16 mouse cellular contexts compared by ENCODE assay signal in the genomic region with DNA sequence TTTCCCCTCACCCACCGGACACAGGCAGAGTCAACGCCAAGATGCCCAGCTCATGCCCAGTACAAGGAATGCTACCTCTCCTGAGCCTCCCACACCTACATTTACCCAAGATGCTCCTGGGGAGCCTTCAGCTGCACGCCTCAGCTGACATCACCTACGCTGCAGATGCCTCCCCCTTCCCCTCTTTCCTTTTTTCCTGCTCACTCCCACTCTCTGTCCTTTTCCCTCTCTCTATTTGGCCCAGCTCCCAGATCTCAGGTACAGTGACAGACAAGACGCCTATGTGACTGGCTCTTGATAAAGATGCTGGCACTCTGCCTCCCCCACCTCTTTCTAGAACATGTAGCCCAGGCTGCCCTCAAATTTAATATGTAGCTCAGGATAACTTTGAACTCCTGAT. TPM values are rescaled to one million over a fixed set of nuclear protein-coding genes. Genes with fewer than 3 reads are reported as not detected.
DNase-seq lines count a peak whose midpoint lies in the region; ATAC-seq and TF ChIP-seq lines count a peak whose summit lies in the region.
"Had no signal": no experiment of that assay in that cellular context is flagged by ENCODE, and none has a peak within 500 bp of the region (broad histone marks: within the 10 kb centered on the region; RNA-seq: fewer than 3 reads in every experiment).

No protein-coding gene starts in this region.

- no peak for TF ChIP-seq POLR2A in cortical plate, adult 2 months (IDR thresholded peaks at IDR 0.05; ENCODE audit: extremely low read depth, insufficient read depth, low read length)

- H3K9ac ChIP-seq in forebrain, embryonic 15.5 days (replicated peaks) = no peak overlapping the region
- H3K9ac ChIP-seq in forebrain, embryonic 12.5 days = no peak overlapping the region
- H3K9ac ChIP-seq in hindbrain, embryonic 11.5 days (ENCODE audit: low read depth, low read length) = no peak overlapping the region
- no peak overlapping the region for H3K9ac ChIP-seq in heart, embryonic 12.5 days
- H3K9ac ChIP-seq: heart, embryonic 13.5 days; hindbrain, embryonic 15.5 days; intestine, embryonic 15.5 days; liver, embryonic 14.5 days; neural tube, embryonic 13.5 days had no signal

- H3K36me3 ChIP-seq in forebrain, embryonic 15.5 days = peaks cover 3% of the 10 kb centered on the region; the same call in 1 of the 2 replicates
- peaks cover 6% of the 10 kb centered on the region; the same call in 1 of the 2 replicates for H3K36me3 ChIP-seq in forebrain, embryonic 12.5 days (replicated peaks)
- no peaks in the 10 kb centered on the region for H3K36me3 ChIP-seq in hindbrain, embryonic 11.5 days (ENCODE audit: control insufficient read depth, insufficient read depth, low read length)
- no peaks in the 10 kb centered on the region for H3K36me3 ChIP-seq in heart, embryonic 12.5 days
- H3K36me3 ChIP-seq: heart, embryonic 13.5 days; hindbrain, embryonic 15.5 days; intestine, embryonic 15.5 days had no signal

- peak; percentile 50 to 52 for DNase-seq in left cerebral cortex, adult 2 months (ENCODE audit: extremely low spot score in 1 of 2, low spot score in 2 of 2)
- no peak for DNase-seq in left cerebral cortex, postnatal 10 days (ENCODE audit: extremely low spot score in 1 of 2, low spot score in 2 of 2)
- DNase-seq in left cerebral cortex, postnatal 36 days (ENCODE audit: low spot score in 2 of 2) = peak; percentile 66 to 69
- DNase-seq in hindbrain, embryonic 11.5 days (ENCODE audit: low spot score) = no peak
- DNase-seq: midbrain, embryonic 14.5 days had no signal

- H3K4me1 ChIP-seq in forebrain, embryonic 15.5 days = peaks cover 36% of the 10 kb centered on the region
- peaks cover 17% of the 10 kb centered on the region for H3K4me1 ChIP-seq in forebrain, embryonic 12.5 days
- peaks cover 25% of the 10 kb centered on the region for H3K4me1 ChIP-seq in cortical plate, adult 2 months (ENCODE audit: control insufficient read depth, insufficient read depth, low read length)
- H3K4me1 ChIP-seq in hindbrain, embryonic 11.5 days (replicated peaks; ENCODE audit: control insufficient read depth, insufficient read depth, low read length) = no peaks in the 10 kb centered on the region
- H3K4me1 ChIP-seq in heart, embryonic 12.5 days (replicated peaks) = peaks cover 13% of the 10 kb centered on the region
- H3K4me1 ChIP-seq: intestine, embryonic 15.5 days had no signal

- H3K4me3 ChIP-seq in forebrain, embryonic 15.5 days = no peak overlapping the region
- H3K4me3 ChIP-seq in forebrain, embryonic 12.5 days (replicated peaks) = no peak overlapping the region
- no peak overlapping the region for H3K4me3 ChIP-seq in left cerebral cortex, adult 2 months
- H3K4me3 ChIP-seq in cortical plate, adult 2 months (ENCODE audit: insufficient read depth, low read length) = no peak overlapping the region
- no peak overlapping the region for H3K4me3 ChIP-seq in hindbrain, embryonic 11.5 days (ENCODE audit: low read depth, low read length)
- H3K4me3 ChIP-seq in heart, embryonic 12.5 days = no peak overlapping the region
- H3K4me3 ChIP-seq: forebrain, embryonic 10.5 days; gastrocnemius, adult 2 months; heart, embryonic 13.5 days; hindbrain, embryonic 15.5 days; intestine, embryonic 15.5 days; neural tube, embryonic 13.5 days had no signal

- no peaks in the 10 kb centered on the region for H3K9me3 ChIP-seq in forebrain, embryonic 15.5 days
- no peaks in the 10 kb centered on the region for H3K9me3 ChIP-seq in forebrain, embryonic 12.5 days
- H3K9me3 ChIP-seq in hindbrain, embryonic 11.5 days (ENCODE audit: control insufficient read depth, low read length) = no peaks in the 10 kb centered on the region
- no peaks in the 10 kb centered on the region for H3K9me3 ChIP-seq in heart, embryonic 12.5 days (replicated peaks)
- H3K9me3 ChIP-seq: forebrain, embryonic 10.5 days; heart, embryonic 13.5 days; hindbrain, embryonic 15.5 days; intestine, embryonic 15.5 days; neural tube, embryonic 13.5 days had no signal

- 62% methylated on average over 5 of the region's 5 CpGs for WGBS in forebrain, embryonic 15.5 days
- WGBS in forebrain, embryonic 12.5 days = 85% methylated on average over 5 of the region's 5 CpGs
- 86% methylated on average over 5 of the region's 5 CpGs for WGBS in hindbrain, embryonic 11.5 days
- 63% methylated on average over 5 of the region's 5 CpGs for whole genome bisulfite sequencing in heart, embryonic 12.5 days

- intact Hi-C loops in left cerebral cortex, adult 2 months (cut with DNase I) = no loop called here
- intact Hi-C loops in left cerebral cortex, postnatal 10 days (cut with DNase I) = no loop called here
- intact Hi-C loops in left cerebral cortex, postnatal 36 days (cut with DNase I) = loop anchor here (5.0 kb wide), 1 partner anchor 271 kb away; no protein-coding TSS in a partner anchor

- no peak for TF ChIP-seq CTCF in left cerebral cortex, adult 2 months (IDR thresholded peaks at IDR 0.05)
- TF ChIP-seq CTCF in cortical plate, adult 2 months (IDR thresholded peaks at IDR 0.05; ENCODE audit: extremely low read depth, insufficient read depth, low read length) = no peak

- 0 out of 2 replicates have a peak overlapping the region, but pooled peaks have one; percentile 27 for H3K27ac ChIP-seq in forebrain, embryonic 15.5 days (replicated peaks)
- no peak overlapping the region for H3K27ac ChIP-seq in forebrain, embryonic 12.5 days
- peak overlapping the region; percentile 88 for H3K27ac ChIP-seq in left cerebral cortex, adult 2 months
- peak overlapping the region; percentile 77 for H3K27ac ChIP-seq in cortical plate, adult 2 months (ENCODE audit: insufficient read depth, low read length)
- H3K27ac ChIP-seq in hindbrain, embryonic 11.5 days (ENCODE audit: low read depth, low read length) = no peak overlapping the region
- no peak overlapping the region for H3K27ac ChIP-seq in heart, embryonic 12.5 days (ENCODE audit: poor library complexity, severe bottlenecking)
- H3K27ac ChIP-seq: heart, embryonic 13.5 days; hindbrain, embryonic 15.5 days; intestine, embryonic 15.5 days; liver, embryonic 14.5 days; neural tube, embryonic 13.5 days had no signal

- no peak overlapping the region for H3K4me2 ChIP-seq in forebrain, embryonic 15.5 days (replicated peaks)
- H3K4me2 ChIP-seq in forebrain, embryonic 12.5 days = no peak overlapping the region
- H3K4me2 ChIP-seq in hindbrain, embryonic 11.5 days (replicated peaks; ENCODE audit: low read depth, low read length) = no peak overlapping the region
- H3K4me2 ChIP-seq in heart, embryonic 12.5 days = no peak overlapping the region
- H3K4me2 ChIP-seq: heart, embryonic 13.5 days; hindbrain, embryonic 15.5 days; intestine, embryonic 15.5 days; neural tube, embryonic 13.5 days had no signal

- no peak for ATAC-seq in forebrain, embryonic 15.5 days (replicated peaks)
- no peak for ATAC-seq in forebrain, embryonic 12.5 days (ENCODE audit: low FRiP score)
- ATAC-seq in hindbrain, embryonic 11.5 days (ENCODE audit: low FRiP score) = no peak
- no peak for ATAC-seq in heart, embryonic 12.5 days (ENCODE audit: insufficient number of reproducible peaks, low FRiP score)

- H3K27me3 ChIP-seq in forebrain, embryonic 15.5 days = no peaks in the 10 kb centered on the region
- no peaks in the 10 kb centered on the region for H3K27me3 ChIP-seq in forebrain, embryonic 12.5 days
- H3K27me3 ChIP-seq in hindbrain, embryonic 11.5 days (ENCODE audit: control insufficient read depth, insufficient read depth, low read length) = no peaks in the 10 kb centered on the region
- no peaks in the 10 kb centered on the region for H3K27me3 ChIP-seq in heart, embryonic 12.5 days (replicated peaks)
- H3K27me3 ChIP-seq: heart, embryonic 13.5 days; hindbrain, embryonic 15.5 days; intestine, embryonic 15.5 days; neural tube, embryonic 13.5 days had no signal

RNA-seq across cellular contexts. Expression of gene Coro2b, which starts 45.2 kb away (rescaled TPM):
- polyA plus RNA-seq in forebrain, embryonic 15.5 days (2015; fragmentation: Nextera tagmentation; extraction: Ambion mirVana) = 41.0 and 48.8 TPM in 2 replicates
- polyA plus RNA-seq in forebrain, embryonic 12.5 days (2016; fragmentation: Nextera tagmentation; extraction: Ambion mirVana) = 37.6 and 38.1 TPM in 2 replicates
- total RNA-seq in left cerebral cortex, adult 2 months (2021) = 100 to 1,000 TPM; 178 to 185 TPM
- 100 to 1,000 TPM; 107 to 113 TPM for total RNA-seq in left cerebral cortex, postnatal 10 days (2021)
- 130 and 131 TPM in 2 replicates for polyA plus RNA-seq in cortical plate, adult 2 months (2012; rRNA removed)
- total RNA-seq in left cerebral cortex, postnatal 36 days (2021) = 100 to 1,000 TPM; 171 to 177 TPM
- 19.5 and 20.5 TPM in 2 replicates for polyA plus RNA-seq in hindbrain, embryonic 11.5 days (2014; fragmentation: Nextera tagmentation; extraction: Ambion mirVana)
- polyA plus RNA-seq in heart, embryonic 12.5 days (2016; fragmentation: Nextera tagmentation; extraction: Ambion mirVana) = 5.8 and 6.0 TPM in 2 replicates

Comparison
In these comparisons a context has a peak if more than half of its experiments do, and no peak if none do; other contexts are left out.
1. H3K27ac ChIP-seq: peak in forebrain, embryonic 15.5 days (single experiment), left cerebral cortex, adult 2 months (single experiment) and cortical plate, adult 2 months (single experiment); none in forebrain, embryonic 12.5 days (single experiment), hindbrain, embryonic 11.5 days (single experiment) and heart, embryonic 12.5 days (single experiment).
2. DNase-seq: peak in left cerebral cortex, adult 2 months (2 of 2) and left cerebral cortex, postnatal 36 days (2 of 2); none in left cerebral cortex, postnatal 10 days (0 of 2) and hindbrain, embryonic 11.5 days (single experiment).